Mouse (Mus musculus): ENCODE measurements at regions not wholly inside any gene's neighbourhood (a gene's known extent, or its start where the extent isn't known, plus 50 kb on each side); places are given as distances from the start of the nearest gene placed in this dataset.

DNA sequence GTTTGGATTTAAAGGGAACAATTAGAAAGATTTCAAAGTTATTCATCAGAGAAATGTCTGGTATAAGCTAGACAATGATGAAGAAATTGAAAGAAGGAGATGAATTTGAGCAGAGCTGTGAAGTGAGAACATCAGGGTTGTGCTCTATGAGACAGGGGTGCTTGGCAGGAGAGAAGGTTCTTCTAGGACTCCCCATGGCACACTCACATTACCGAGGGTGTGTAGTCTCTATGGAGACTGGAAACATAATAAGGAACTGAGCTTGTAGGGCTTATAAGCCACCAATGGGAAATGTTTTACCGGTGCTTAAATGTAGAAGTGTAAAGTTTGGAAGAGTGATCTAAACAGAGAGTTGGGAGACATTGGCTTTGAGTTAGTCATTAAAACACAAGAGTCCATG, 889.9 kb downstream of the Stim2 start:
- CTCF ChIA-PET = interaction anchor here in 1 of 4 experiments (0.8 kb wide), 1 partner anchor 91 kb away, joined by 3 read pairs; no protein-coding TSS in a partner anchor
- POLR2A ChIA-PET = no interaction called here

- ChIA-PET POLR2A (no interaction called here), CTCF (no interaction called here)
Measured at GRCm38 (mm10) chr5:54894496-54895250, 896.4 kb downstream of the Stim2 start.

Measured in embryonic stem cell, embryonic (primary cell).